Mouse (Mus musculus): Measurements from ENCODE around the gene Gm10644. TPM values are rescaled to one million over a fixed set of nuclear protein-coding genes. Genes with fewer than 3 reads are reported as not detected.

Gm10644 gene
- polyA plus RNA-seq, 1 experiment from 2014 or later, result 0.71 TPM

Small RNA genes lying within 50 kb of the gene (microRNA-seq; reads per million reads assigned to microRNA genes)
- gene Gm44330, result not detected
- not detected for gene Gm44450

Other genes with a start within 250 kb of the Gm10644 start
- gene Ddx39, start 240.0 kb downstream of the Gm10644 start, polyA plus RNA-seq (2015; fragmentation: Nextera tagmentation; extraction: Ambion mirVana), result 189 and 192 TPM in 2 replicates
- 31.9 and 35.4 TPM in 2 replicates for gene Adgre5, start 213.9 kb downstream of the Gm10644 start, polyA plus RNA-seq (2015; fragmentation: Nextera tagmentation; extraction: Ambion mirVana)
- 17.8 and 18.8 TPM in 2 replicates for gene Adgrl1, start 55.1 kb downstream of the Gm10644 start, polyA plus RNA-seq (2015; fragmentation: Nextera tagmentation; extraction: Ambion mirVana)
- gene Asf1b, start 302 bp upstream of the Gm10644 start, polyA plus RNA-seq (2015; fragmentation: Nextera tagmentation; extraction: Ambion mirVana), result 60.7 and 62.2 TPM in 2 replicates
- 161 and 163 TPM in 2 replicates for gene Prkaca, start 17.8 kb upstream of the Gm10644 start, polyA plus RNA-seq (2015; fragmentation: Nextera tagmentation; extraction: Ambion mirVana)
- gene Samd1, start 42.5 kb upstream of the Gm10644 start, polyA plus RNA-seq (2015; fragmentation: Nextera tagmentation; extraction: Ambion mirVana), result 11.0 and 11.5 TPM in 2 replicates
- gene 1700067K01Rik, start 46.3 kb upstream of the Gm10644 start, polyA plus RNA-seq (2015; fragmentation: Nextera tagmentation; extraction: Ambion mirVana), result 1.2 and 1.3 TPM in 2 replicates
- gene 2210011C24Rik, start 57.0 kb upstream of the Gm10644 start, polyA plus RNA-seq (2015; fragmentation: Nextera tagmentation; extraction: Ambion mirVana), result 7.4 and 9.1 TPM in 2 replicates
- 14.8 and 15.1 TPM in 2 replicates for gene Palm3, start 66.3 kb upstream of the Gm10644 start, polyA plus RNA-seq (2015; fragmentation: Nextera tagmentation; extraction: Ambion mirVana)
- 2.3 and 3.2 TPM in 2 replicates for gene Il27ra, start 87.4 kb upstream of the Gm10644 start, polyA plus RNA-seq (2015; fragmentation: Nextera tagmentation; extraction: Ambion mirVana)
- gene Rln3, start 89.8 kb upstream of the Gm10644 start, polyA plus RNA-seq (2015; fragmentation: Nextera tagmentation; extraction: Ambion mirVana), result not detected in 2 replicates
- gene Gm10643, start 109.9 kb upstream of the Gm10644 start, polyA plus RNA-seq (2015; fragmentation: Nextera tagmentation; extraction: Ambion mirVana), result 1.2 and 1.6 TPM in 2 replicates
- gene Rfx1, start 111.6 kb upstream of the Gm10644 start, polyA plus RNA-seq (2015; fragmentation: Nextera tagmentation; extraction: Ambion mirVana), result 10.5 and 10.7 TPM in 2 replicates
- 9.2 and 11.6 TPM in 2 replicates for gene Dcaf15, start 149.6 kb upstream of the Gm10644 start, polyA plus RNA-seq (2015; fragmentation: Nextera tagmentation; extraction: Ambion mirVana)
- 0.21 and 1.4 TPM in 2 replicates for gene Podnl1, start 170.8 kb upstream of the Gm10644 start, polyA plus RNA-seq (2015; fragmentation: Nextera tagmentation; extraction: Ambion mirVana)
- 22.0 and 28.7 TPM in 2 replicates for gene Cc2d1a, start 192.7 kb upstream of the Gm10644 start, polyA plus RNA-seq (2015; fragmentation: Nextera tagmentation; extraction: Ambion mirVana)
- gene 4930432K21Rik, start 192.8 kb upstream of the Gm10644 start, polyA plus RNA-seq (2015; fragmentation: Nextera tagmentation; extraction: Ambion mirVana), result 1.7 and 2.0 TPM in 2 replicates
- 3.6 and 4.7 TPM in 2 replicates for gene Nanos3, start 230.0 kb upstream of the Gm10644 start, polyA plus RNA-seq (2015; fragmentation: Nextera tagmentation; extraction: Ambion mirVana)

Measured in kidney, embryonic 15.5 days (tissue).